Mouse (Mus musculus) olfactory bulb, adult 2 months (tissue): ENCODE results near the gene Toporsl.

Source experiments
- CTCF ChIP-seq: fragments of 200-500 bp; IDR thresholded peaks from 2 replicates; pipeline ENCODE4 v1.5.1; 2012; ENCODE audit warnings: low read depth, mild to moderate bottlenecking, low read length, moderate library complexity; ENCODE audit not compliant: insufficient read depth
- POLR2A ChIP-seq: fragments of 200-500 bp; IDR thresholded peaks from 2 replicates; pipeline ENCODE4 v1.6.1; 2012; ENCODE audit warnings: mild to moderate bottlenecking, low read depth, low read length, moderate library complexity; ENCODE audit not compliant: insufficient read depth

DNA sequence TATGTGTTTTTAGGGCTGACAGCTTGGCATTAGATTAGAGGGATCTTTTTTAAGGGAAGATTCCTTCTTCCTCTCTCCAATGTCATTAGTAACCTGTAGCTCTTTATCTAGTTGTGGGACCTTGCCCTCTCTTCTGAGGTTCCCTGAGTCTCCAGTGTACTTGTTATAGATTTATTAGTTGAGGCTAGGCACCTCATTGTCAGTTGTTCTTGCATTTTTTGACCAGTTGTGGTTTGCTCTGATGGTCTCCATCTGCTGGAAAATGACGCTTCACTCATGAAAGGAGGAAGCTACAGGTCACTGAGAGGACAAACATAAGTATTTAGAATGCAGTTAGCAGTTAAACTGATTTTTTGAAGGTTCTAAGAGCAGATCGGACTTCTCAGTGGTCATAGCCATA lies at the start of gene Toporsl:
- no peak for TF ChIP-seq POLR2A
- TF ChIP-seq CTCF: no peak
